Mouse (Mus musculus): Measurements from ENCODE around the gene Grwd1.

The Grwd1 gene

GRCm38 (mm10) chr7:45800546-45801204, 30.1 kb downstream of the Grwd1 start:
- DNase-seq (ENCODE audit: extremely low read depth, low read depth, low spot score) = no peak

DNA sequence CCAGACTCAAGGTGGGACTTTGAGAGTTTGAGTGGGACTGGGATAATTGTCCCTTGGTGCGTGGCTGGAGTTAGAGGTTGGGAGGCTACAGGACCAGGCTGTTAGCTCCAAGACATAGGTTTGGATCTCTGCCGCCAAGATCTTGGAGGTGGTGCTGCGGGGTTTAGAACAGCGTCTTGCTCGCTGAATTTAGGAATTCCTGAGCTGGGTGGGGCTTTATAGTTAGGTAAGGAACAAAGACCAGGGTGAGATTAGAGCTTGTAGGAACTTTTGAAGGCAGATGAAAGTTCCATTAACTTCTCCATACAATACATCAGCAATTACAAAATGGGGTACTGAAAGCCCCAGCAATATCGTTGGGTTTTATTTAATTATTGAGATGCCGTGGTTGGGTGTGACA, 30.7 kb downstream of the Grwd1 start:
- no peak for DNase-seq (ENCODE audit: extremely low read depth, low read depth, low spot score)

- no peak for DNase-seq (ENCODE audit: extremely low read depth, low read depth, low spot score)
Measured at GRCm38 (mm10) chr7:45798931-45799330, 31.8 kb downstream of the Grwd1 start.

DNA sequence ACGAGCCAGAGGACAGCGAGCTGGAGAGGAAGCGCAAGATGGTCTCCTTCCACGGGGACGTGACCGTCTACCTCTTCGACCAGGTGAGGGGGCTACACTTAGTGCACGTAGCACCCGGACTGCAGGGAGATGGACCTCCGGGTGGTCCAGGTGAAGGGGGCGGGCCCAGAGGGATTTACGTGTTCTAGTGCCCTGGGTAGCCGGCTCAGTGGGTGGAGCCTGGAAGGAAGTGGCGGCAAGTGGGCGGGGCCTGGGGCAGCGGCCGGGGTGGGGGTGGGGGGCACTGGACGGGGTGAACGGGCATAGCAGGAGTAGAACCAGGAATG, 32.3 kb downstream of the Grwd1 start:
- DNase-seq (ENCODE audit: extremely low read depth, low read depth, low spot score) = no peak

- DNase-seq (ENCODE audit: extremely low read depth, low read depth, low spot score) = no peak
Measured at GRCm38 (mm10) chr7:45797661-45798510, 32.9 kb downstream of the Grwd1 start.

DNA sequence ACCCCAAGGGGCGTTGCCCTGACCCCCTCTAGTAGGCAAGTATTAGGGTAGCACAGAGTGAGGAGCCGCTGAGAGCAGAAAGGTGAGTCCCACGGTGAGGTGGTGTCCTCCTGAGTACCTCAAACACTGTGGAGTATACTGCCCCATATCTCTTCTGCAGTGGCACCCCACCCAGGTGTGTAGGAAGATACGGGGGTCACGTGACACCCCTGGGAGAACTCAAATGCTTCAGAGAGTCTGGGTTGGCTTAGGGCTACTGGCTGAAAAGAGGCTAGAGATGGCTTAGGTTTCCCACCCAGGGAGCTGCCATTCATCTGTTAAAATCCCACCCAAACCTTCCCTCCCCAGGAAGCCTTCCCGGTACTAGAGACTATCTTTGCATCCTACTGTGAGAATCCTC, 33.8 kb downstream of the Grwd1 start:
- DNase-seq (ENCODE audit: extremely low read depth, low read depth, low spot score) = no peak

DNA sequence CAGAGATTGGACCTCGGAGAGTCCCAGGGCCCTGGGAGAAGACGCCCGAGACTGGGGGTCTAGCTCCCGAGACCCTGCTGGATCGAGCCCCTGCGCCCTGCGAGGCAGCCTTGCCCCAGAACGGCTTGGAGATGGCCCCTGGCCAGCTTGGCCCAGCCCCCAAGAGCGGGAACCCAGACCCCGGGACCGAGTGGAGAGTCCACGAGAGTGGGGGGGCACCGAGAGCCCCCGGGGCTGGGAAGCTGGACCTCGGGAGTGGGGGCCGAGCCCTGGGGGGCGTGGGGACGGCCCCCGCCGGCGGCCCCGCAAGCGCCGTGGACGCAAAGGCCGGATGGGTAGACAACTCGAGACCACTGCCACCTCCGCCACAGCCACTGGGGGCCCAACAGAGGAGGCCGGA, 35.8 kb downstream of the Grwd1 start:
- DNase-seq (ENCODE audit: extremely low read depth, low read depth, low spot score) = no peak

DNA sequence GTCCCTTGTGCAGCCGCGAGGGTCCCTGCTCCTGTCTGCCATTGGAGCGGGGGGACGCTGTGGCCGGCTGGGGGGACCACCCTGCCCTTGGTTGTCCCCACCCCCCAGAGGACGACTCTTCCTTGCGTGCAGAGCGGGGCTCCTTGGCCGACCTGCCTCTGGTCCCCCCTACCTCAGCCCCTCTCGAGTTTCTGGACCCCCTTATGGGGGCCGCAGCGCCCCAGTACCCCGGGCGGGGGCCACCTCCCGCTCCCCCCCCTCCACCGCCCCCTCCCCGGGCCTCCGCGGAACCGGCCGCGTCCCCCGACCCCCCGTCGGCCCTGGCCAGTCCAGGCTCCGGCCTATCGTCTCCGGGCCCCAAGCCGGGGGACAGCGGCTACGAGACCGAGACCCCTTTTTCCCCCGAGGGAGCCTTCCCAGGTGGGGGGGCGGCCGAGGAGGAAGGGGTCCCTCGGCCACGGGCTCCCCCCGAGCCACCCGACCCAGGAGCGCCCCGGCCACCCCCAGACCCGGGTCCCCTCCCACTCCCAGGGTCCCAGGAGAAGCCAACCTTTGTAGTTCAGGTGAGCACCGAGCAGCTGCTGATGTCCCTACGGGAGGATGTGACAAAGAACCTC, 36.7 kb downstream of the Grwd1 start:
- DNase-seq (ENCODE audit: extremely low read depth, low read depth, low spot score) = no peak

DNA sequence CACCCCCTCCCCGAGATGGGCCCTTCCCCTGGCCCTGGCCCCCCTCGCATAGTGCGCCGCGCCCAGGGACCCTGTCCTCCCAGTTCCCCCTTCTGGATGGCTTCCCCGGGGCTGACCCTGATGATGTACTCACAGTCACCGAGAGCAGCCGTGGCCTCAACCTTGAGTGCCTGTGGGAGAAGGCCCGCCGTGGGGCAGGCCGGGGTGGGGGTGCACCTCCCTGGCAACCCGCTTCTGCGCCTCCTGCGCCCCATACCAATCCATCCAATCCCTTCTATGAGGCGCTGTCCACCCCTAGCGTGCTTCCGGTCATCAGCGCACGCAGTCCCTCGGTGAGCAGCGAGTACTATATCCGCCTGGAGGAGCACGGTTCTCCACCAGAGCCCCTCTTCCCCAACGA, 37.5 kb downstream of the Grwd1 start:
- no peak for DNase-seq (ENCODE audit: extremely low read depth, low read depth, low spot score)

- DNase-seq (ENCODE audit: extremely low read depth, low read depth, low spot score) = no peak
Measured at GRCm38 (mm10) chr7:45791756-45792490, 38.8 kb downstream of the Grwd1 start.

DNA sequence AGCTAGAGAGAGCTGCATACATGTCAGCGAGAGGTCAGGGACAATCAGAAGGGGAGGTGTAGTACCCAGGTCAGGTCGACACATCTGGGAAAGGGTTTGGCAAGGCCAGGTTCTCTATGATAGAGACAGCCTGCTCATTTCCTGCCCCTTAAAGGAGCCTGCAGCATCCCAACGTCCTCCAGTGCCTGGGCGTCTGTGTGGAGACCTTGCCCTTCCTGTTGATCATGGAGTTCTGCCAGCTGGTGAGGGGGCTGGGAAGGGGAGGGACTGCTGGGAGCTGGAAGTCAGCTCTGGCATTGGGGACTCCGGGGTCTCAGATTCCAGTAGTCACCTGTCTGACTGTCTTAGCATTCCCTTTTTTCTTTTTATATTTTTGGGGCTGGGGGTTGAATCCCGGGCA, 40.0 kb downstream of the Grwd1 start:
- DNase-seq (ENCODE audit: extremely low read depth, low read depth, low spot score) = no peak

DNA sequence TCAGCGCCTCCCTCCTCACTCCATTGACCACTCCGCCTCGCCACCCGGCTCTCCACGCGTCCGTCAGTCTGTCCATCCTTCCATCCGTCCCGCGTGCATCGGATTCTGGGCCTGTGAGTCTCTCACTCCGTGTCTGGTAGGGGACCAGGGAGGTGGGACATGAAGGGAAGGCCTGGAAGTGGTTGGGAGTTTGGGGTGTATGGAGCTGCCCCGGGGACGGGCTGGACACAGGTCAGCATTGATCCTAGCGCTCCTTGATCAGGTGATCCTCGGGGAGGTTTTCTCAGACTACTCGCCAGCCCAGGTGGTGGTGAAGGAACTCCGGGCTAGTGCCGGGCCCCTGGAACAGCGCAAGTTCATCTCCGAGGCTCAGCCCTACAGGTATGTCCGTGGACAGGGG, 43.1 kb downstream of the Grwd1 start:
- no peak for DNase-seq (ENCODE audit: extremely low read depth, low read depth, low spot score)

DNA sequence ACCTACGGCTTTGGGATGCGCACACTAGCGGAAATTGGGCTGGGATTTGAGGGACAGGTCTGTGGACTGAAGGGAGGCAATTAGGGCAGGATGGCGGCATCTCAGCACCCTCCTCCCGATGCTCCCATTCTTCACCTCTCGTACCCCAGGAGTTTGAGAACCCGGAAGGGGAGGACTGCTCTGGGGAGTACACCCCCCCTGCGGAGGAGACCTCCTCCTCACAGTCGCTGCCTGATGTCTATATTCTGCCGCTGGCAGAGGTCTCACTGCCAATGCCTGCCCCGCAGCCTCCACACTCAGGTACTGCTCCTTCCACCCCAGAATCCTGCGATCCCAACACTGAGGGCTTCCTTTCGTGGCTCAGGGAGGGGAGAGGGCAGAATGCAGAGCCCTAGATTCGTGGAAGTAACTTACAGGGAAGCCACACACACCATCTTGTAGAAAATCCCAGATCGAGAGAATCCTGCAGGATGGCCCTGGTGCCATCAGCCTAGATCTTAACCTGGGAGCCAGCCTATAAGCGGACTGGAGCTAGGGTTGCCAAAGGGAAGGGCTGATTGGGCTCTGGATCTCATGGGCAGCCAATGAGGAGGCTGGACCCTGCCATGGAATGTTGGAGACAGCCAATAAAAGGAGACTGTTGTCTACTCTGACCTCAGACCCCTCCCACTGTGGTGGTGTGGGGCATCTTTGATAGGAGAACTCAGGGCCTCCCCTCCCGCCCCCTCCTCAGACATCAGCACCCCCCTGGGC, 43.9 kb downstream of the Grwd1 start:
- DNase-seq (ENCODE audit: extremely low read depth, low read depth, low spot score) = no peak

- no peak for DNase-seq (ENCODE audit: extremely low read depth, low read depth, low spot score)
Measured at GRCm38 (mm10) chr7:45786136-45786578, 44.6 kb downstream of the Grwd1 start.

- no peak for DNase-seq (ENCODE audit: extremely low read depth, low read depth, low spot score)
Measured at GRCm38 (mm10) chr7:45785388-45786135, 45.2 kb downstream of the Grwd1 start.

DNA sequence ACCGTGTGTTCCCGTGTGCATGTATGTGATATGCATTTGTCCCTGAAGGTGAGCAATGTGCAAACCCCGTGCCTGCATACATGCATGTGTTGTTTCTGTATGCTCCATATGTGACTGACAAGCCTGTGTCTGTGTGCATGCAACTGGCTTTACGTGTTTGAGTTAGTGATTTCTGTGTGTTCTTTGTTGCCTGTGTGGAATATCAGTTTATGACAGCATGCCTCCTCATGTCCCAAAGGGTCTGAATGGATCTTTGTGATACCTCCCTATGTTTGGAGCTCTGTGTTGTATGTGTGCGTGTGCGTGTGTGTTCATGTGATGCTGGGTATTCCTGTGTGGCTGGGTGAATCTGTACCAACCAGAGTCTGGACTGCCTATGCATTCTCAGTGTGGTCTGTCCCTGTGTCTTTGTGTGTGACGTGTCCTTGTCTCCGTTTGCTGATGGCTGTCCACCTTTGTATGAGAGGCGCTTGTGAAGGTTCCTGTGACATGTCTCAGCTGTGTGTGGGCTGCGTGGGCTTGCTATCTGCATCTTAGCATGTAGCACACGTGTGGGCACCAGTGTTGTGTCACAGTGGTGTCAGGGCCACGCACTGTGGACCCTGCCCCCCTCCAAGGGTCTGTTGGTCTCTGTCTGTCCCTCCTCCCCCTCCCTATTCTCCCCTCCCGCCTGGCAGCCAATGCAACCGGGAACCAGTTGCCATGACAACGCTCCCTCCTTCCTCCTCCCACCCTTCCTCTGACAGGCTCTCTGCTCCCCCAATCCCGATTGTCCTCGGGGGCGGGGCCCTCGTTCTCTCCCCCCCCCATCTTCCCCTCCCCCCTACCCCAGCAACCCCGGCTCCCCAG, 46.0 kb downstream of the Grwd1 start, which contains the start of gene Sult2b1:
Gene Sult2b1 (minus strand): TSS at position 146 of the 849 bp plus-strand sequence.
- DNase-seq (ENCODE audit: extremely low read depth, low read depth, low spot score) = no peak

GRCm38 (mm10) chr7:45783511-45784091, 47.1 kb downstream of the Grwd1 start, which contains the start of gene Lmtk3:
Lmtk3 (plus strand) TSS chr7:45783738.
- DNase-seq (ENCODE audit: extremely low read depth, low read depth, low spot score) = no peak

DNA sequence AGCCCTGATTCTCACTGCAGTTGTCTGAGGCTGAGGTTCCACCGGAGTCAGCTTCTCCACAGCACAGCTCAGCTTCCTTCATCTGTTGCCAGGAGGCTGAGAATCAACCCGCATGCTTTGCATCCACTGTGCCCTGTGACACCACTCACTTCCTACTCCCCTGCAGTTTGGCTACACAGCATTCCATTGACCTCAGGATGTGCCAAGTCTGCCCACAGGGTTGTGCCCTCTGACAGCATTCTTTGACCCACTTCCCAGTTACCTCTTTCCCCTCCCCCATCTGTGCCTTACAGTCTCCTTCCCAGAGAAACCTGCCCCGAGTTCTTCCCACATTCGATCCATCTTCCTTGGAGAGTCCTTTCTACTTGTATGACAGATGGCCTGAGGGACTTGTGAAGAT, 48.5 kb downstream of the Grwd1 start:
- DNase-seq (ENCODE audit: extremely low read depth, low read depth, low spot score) = no peak

Data from fat pad, adult 2 months (tissue).